Comparison of ENCODE assay signal across 27 mouse cellular contexts in genomic region chr17:83691379-83691778, GRCm38 (mm10). TPM values are rescaled to one million over a fixed set of nuclear protein-coding genes. Genes with fewer than 3 reads are reported as not detected.
DNase-seq lines count a peak whose midpoint lies in the region; ATAC-seq and TF ChIP-seq lines count a peak whose summit lies in the region.
"Had no signal": no experiment of that assay in that cellular context is flagged by ENCODE, and none has a peak within 500 bp of the region (broad histone marks: within the 10 kb centered on the region; RNA-seq: fewer than 3 reads in every experiment).

No protein-coding gene starts in this region.

- TF ChIP-seq POLR2A in thymus, adult 2 months (IDR thresholded peaks at IDR 0.05; ENCODE audit: control insufficient read depth, extremely low read depth, insufficient read depth, low read length, poor library complexity): no peak

- H3K9ac ChIP-seq in liver, embryonic 12.5 days: 0 out of 2 replicates have a peak overlapping the region, but pooled peaks have one; percentile 24
- H3K9ac ChIP-seq: embryonic facial prominence, embryonic 15.5 days; hindbrain, embryonic 12.5 days; lung, embryonic 15.5 days; midbrain, embryonic 12.5 days; neural tube, embryonic 15.5 days had no signal

- H3K4me1 ChIP-seq in thymus, adult 2 months (replicated peaks; ENCODE audit: control insufficient read depth, insufficient read depth, low read length): peaks cover 3% of the 10 kb centered on the region; the same call in 1 of the 2 replicates
- peaks cover 51% of the 10 kb centered on the region for H3K4me1 ChIP-seq in liver, embryonic 12.5 days
- H3K4me1 ChIP-seq: embryonic facial prominence, embryonic 15.5 days; hindbrain, embryonic 12.5 days; lung, embryonic 15.5 days; midbrain, embryonic 12.5 days; neural tube, embryonic 15.5 days had no signal

- peak; percentile 90 for ATAC-seq in liver, embryonic 12.5 days
- ATAC-seq in megakaryocyte progenitor cell, adult 5-6 weeks (replicated peaks; ENCODE audit: poor library complexity): peak; percentile 47; the same call in 1 of the 2 replicates
- ATAC-seq in erythroid progenitor cell, adult 5-6 weeks (replicated peaks; ENCODE audit: low FRiP score, poor library complexity, severe bottlenecking): no peak
- ATAC-seq: forebrain, embryonic 16.5 days had no signal

- H3K4me2 ChIP-seq in liver, embryonic 12.5 days: peak overlapping the region; percentile 30
- H3K4me2 ChIP-seq: embryonic facial prominence, embryonic 15.5 days; hindbrain, embryonic 12.5 days; lung, embryonic 15.5 days; midbrain, embryonic 12.5 days; neural tube, embryonic 15.5 days had no signal

- H3K36me3 ChIP-seq in thymus, adult 2 months (ENCODE audit: control insufficient read depth, insufficient read depth, low read length): no peaks in the 10 kb centered on the region
- 0 out of 2 replicates have a peak, but pooled peaks cover 2% of the 10 kb centered on the region for H3K36me3 ChIP-seq in liver, embryonic 12.5 days
- H3K36me3 ChIP-seq: embryonic facial prominence, embryonic 15.5 days; hindbrain, embryonic 12.5 days; lung, embryonic 15.5 days; midbrain, embryonic 12.5 days; neural tube, embryonic 15.5 days had no signal

- peak; percentile 55 for DNase-seq in thymus, adult 2 months
- no peak for DNase-seq in thymus, postnatal 0 days (ENCODE audit: low spot score)
- peak; percentile 63 for DNase-seq in thymus, postnatal 4 days
- no peak for DNase-seq in layer of hippocampus, adult 9-11 months
- no peak for DNase-seq in right cerebral cortex, postnatal 14 days
- DNase-seq: adrenal gland, postnatal 36 days; cerebellum, adult 11 months; cerebellum, adult 9-11 months; gastrocnemius, postnatal 14 days; heart, adult 11 months; kidney, adult 18-20 months; kidney, postnatal 10 days; lung, postnatal 36 days; right cerebral cortex, adult 18-20 months had no signal

- no peaks in the 10 kb centered on the region for H3K27me3 ChIP-seq in thymus, adult 2 months (ENCODE audit: control insufficient read depth, insufficient read depth, low read length)
- no peaks in the 10 kb centered on the region for H3K27me3 ChIP-seq in liver, embryonic 12.5 days (replicated peaks)
- H3K27me3 ChIP-seq: embryonic facial prominence, embryonic 15.5 days; hindbrain, embryonic 12.5 days; lung, embryonic 15.5 days; midbrain, embryonic 12.5 days; neural tube, embryonic 15.5 days had no signal

- H3K27ac ChIP-seq in thymus, adult 2 months (ENCODE audit: control insufficient read depth, insufficient read depth, low read length): no peak overlapping the region
- H3K27ac ChIP-seq in liver, embryonic 12.5 days: peak overlapping the region; percentile 65
- H3K27ac ChIP-seq: embryonic facial prominence, embryonic 15.5 days; hindbrain, embryonic 12.5 days; layer of hippocampus, adult 2 months; lung, embryonic 15.5 days; midbrain, embryonic 12.5 days; neural tube, embryonic 15.5 days had no signal

- TF ChIP-seq CTCF in thymus, adult 2 months (IDR thresholded peaks at IDR 0.05; ENCODE audit: borderline replicate concordance, control insufficient read depth, extremely low read depth, insufficient read depth, low read length, poor library complexity): no peak

- H3K9me3 ChIP-seq in liver, embryonic 12.5 days (replicated peaks): no peaks in the 10 kb centered on the region
- H3K9me3 ChIP-seq: embryonic facial prominence, embryonic 15.5 days; lung, embryonic 15.5 days; neural tube, embryonic 15.5 days had no signal

- no peak overlapping the region for H3K4me3 ChIP-seq in thymus, adult 2 months (ENCODE audit: control insufficient read depth, insufficient read depth, low read length)
- no peak overlapping the region for H3K4me3 ChIP-seq in liver, embryonic 12.5 days
- H3K4me3 ChIP-seq: embryonic facial prominence, embryonic 15.5 days; hindbrain, embryonic 12.5 days; layer of hippocampus, adult 2 months; lung, embryonic 15.5 days; midbrain, embryonic 12.5 days; neural tube, embryonic 15.5 days had no signal

- 61% methylated on average over 4 of the region's 4 CpGs for WGBS in thymus, adult 2 months
- 35% methylated on average over 4 of the region's 4 CpGs for WGBS in liver, embryonic 12.5 days (ENCODE audit: insufficient replicate concordance)

RNA-seq across cellular contexts. Expression of gene Mta3, which starts 14.6 kb away (rescaled TPM):
- polyA plus RNA-seq in thymus, adult 2 months (2012; rRNA removed): 44.5 and 59.9 TPM in 2 replicates
- 65.1 and 67.0 TPM in 2 replicates for polyA plus RNA-seq in thymus, postnatal 0 days (2015; fragmentation: Nextera tagmentation; extraction: Ambion mirVana)
- polyA plus RNA-seq in liver, embryonic 12.5 days (2016; fragmentation: Nextera tagmentation; extraction: Ambion mirVana): 60.2 and 66.4 TPM in 2 replicates
- 51.0 and 54.1 TPM in 2 replicates for total RNA-seq in megakaryocyte progenitor cell, adult 5-6 weeks (2015)
- total RNA-seq in megakaryocyte progenitor cell, adult 5-6 weeks (2017): 29.0 and 40.3 TPM in 2 replicates
- 61.6 and 69.6 TPM in 2 replicates for total RNA-seq in erythroid progenitor cell, adult 5-6 weeks (2015; ENCODE audit: low replicate concordance)
- total RNA-seq in erythroid progenitor cell, adult 5-6 weeks (2017; ENCODE audit: low replicate concordance): 57.6 and 59.2 TPM in 2 replicates

RNA-seq across cellular contexts. Expression of gene Kcng3, which starts 59.7 kb away (rescaled TPM):
- polyA plus RNA-seq in thymus, adult 2 months (2012; rRNA removed): 0.13 and 0.27 TPM in 2 replicates
- 0.06 TPM in 1 of 2 replicates, not detected in the other for polyA plus RNA-seq in thymus, postnatal 0 days (2015; fragmentation: Nextera tagmentation; extraction: Ambion mirVana)
- 0.06 and 0.17 TPM in 2 replicates for polyA plus RNA-seq in liver, embryonic 12.5 days (2016; fragmentation: Nextera tagmentation; extraction: Ambion mirVana)
- 0.02 TPM in 1 of 2 replicates, not detected in the other for total RNA-seq in megakaryocyte progenitor cell, adult 5-6 weeks (2015)
- not detected in 2 replicates for total RNA-seq in megakaryocyte progenitor cell, adult 5-6 weeks (2017)
- total RNA-seq in erythroid progenitor cell, adult 5-6 weeks (2015; ENCODE audit: low replicate concordance): not detected in 2 replicates
- total RNA-seq in erythroid progenitor cell, adult 5-6 weeks (2017; ENCODE audit: low replicate concordance): not detected in 2 replicates
- total RNA-seq: gastrocnemius, postnatal 14 days; heart, postnatal 25 days had no signal
- polyA plus RNA-seq: embryonic facial prominence, embryonic 15.5 days; heart, embryonic 14.5 days; lung, embryonic 15.5 days; stomach, embryonic 16.5 days had no signal

Comparison
In these comparisons a context has a peak if more than half of its experiments do, and no peak if none do; other contexts are left out.
1. DNase-seq: peak in thymus, adult 2 months (single experiment) and thymus, postnatal 4 days (single experiment); none in thymus, postnatal 0 days (single experiment), layer of hippocampus, adult 9-11 months (single experiment) and right cerebral cortex, postnatal 14 days (single experiment).